Mouse (Mus musculus): ENCODE data around the gene Man2b2.

DNA sequence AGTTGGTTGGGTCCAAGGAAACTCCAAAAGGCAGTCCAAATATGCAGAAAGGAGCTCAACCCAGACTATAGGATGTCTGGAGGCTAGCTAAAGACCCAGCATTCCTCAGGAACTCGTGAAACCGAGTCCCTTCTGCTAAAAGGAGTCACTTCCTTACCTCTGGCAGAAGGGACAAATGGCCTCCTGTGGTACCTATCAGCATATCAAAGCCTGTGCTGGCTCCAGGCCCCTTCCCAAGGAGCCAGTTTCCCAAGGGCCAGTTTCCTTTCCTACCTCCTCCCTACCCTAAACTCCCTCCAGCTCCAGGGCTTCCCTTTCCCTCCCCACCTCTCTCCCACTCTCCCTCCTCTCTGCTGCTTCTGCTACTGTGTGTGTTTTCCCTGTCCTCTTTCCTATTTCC lies 53.3 kb downstream of the Man2b2 start:
- no peak for TF ChIP-seq E2F4 (IDR thresholded peaks at IDR 0.05; ENCODE audit: insufficient read depth)
- no peak for TF ChIP-seq POLR2A (IDR thresholded peaks at IDR 0.05; ENCODE audit: insufficient read length, low read depth)
- no peak for TF ChIP-seq TCF12 (IDR thresholded peaks at IDR 0.05; ENCODE audit: insufficient read depth, poor library complexity, severe bottlenecking)
- no peak for TF ChIP-seq MAX (IDR thresholded peaks at IDR 0.05; ENCODE audit: low read depth)
- no peak for TF ChIP-seq TCF3 (IDR thresholded peaks at IDR 0.05; ENCODE audit: insufficient read length, low read depth)

Data from myocyte (in vitro differentiated cells).